Mouse (Mus musculus) cerebellum, postnatal 36 days (tissue): Measurements from ENCODE around the gene Dus1l.
"Not testable (repeated sequence)": the region's sequence is repeated elsewhere in the genome, so short reads cannot be mapped to it uniquely, and the experiment has no call there.

Source experiments
- DNase-seq, 2 experiments: peaks; one replicate each; pipeline ENCODE4 v3.0.0; 2021 to 2022; ENCODE audit warnings: mixed read lengths in 2 of 2

The Dus1l gene

GRCm38 (mm10) chr11:120775774-120776469 lies 20.3 kb downstream of the Dus1l start:
- DNase-seq: peak; percentile 97 to 98

- DNase-seq: no peak
Measured at GRCm38 (mm10) chr11:120773463-120774190, 22.6 kb downstream of the Dus1l start.

GRCm38 (mm10) chr11:120772749-120773148 lies 23.5 kb downstream of the Dus1l start:
- DNase-seq: no peak

GRCm38 (mm10) chr11:120768206-120768605 lies 28.0 kb downstream of the Dus1l start:
- DNase-seq: no peak

- DNase-seq: not testable (repeated sequence)
Measured at GRCm38 (mm10) chr11:120767023-120767422, 29.2 kb downstream of the Dus1l start.

- not testable (repeated sequence) for DNase-seq
Measured at GRCm38 (mm10) chr11:120763121-120763999, 32.8 kb downstream of the Dus1l start.

GRCm38 (mm10) chr11:120762672-120763041 lies 33.5 kb downstream of the Dus1l start, which contains the start of gene Hmga1b:
Gene Hmga1b (plus strand): TSS chr11:120762794.
- not testable (repeated sequence) for DNase-seq

- no peak for DNase-seq
Measured at GRCm38 (mm10) chr11:120761811-120762671, 34.2 kb downstream of the Dus1l start.

GRCm38 (mm10) chr11:120760236-120760635 lies 36.0 kb downstream of the Dus1l start:
- no peak for DNase-seq

- no peak for DNase-seq
Measured at GRCm38 (mm10) chr11:120751606-120752005, 44.6 kb downstream of the Dus1l start.

GRCm38 (mm10) chr11:120749430-120749829 lies 46.8 kb downstream of the Dus1l start:
- peak in 1 of 2 experiments; percentile 18 for DNase-seq

GRCm38 (mm10) chr11:120747974-120748373 lies 48.2 kb downstream of the Dus1l start:
- DNase-seq: no peak

- no peak for DNase-seq
Measured at GRCm38 (mm10) chr11:120744121-120744701, 52.0 kb downstream of the Dus1l start.

- no peak for DNase-seq
Measured at GRCm38 (mm10) chr11:120740981-120741380, 55.2 kb downstream of the Dus1l start.
